Mouse (Mus musculus) liver, embryonic 11.5 days (tissue): ENCODE measurements around the gene Kitl. TPM values are rescaled to one million over a fixed set of nuclear protein-coding genes. Genes with fewer than 3 reads are reported as not detected.

ENCODE experiments used
- ATAC-seq: fragments of 200-750 bp; cut with Nextera tagmentation; replicated peaks from 2 replicates; pipeline ENCODE4 v1.8.0; 2017; ENCODE audit warnings: moderate number of reproducible peaks, mild to moderate bottlenecking, moderate TSS enrichment, moderate library complexity; ENCODE audit not compliant: low FRiP score
- DNase-seq: peaks from one replicate; pipeline ENCODE4 v3.0.0-alpha.2; 2017; ENCODE audit warnings: low spot score
- H3K27ac ChIP-seq: fragments of 300-500 bp; sonication (generic); 2 replicates; pipeline ENCODE4 v1.5.1; 2014; ENCODE audit warnings: mild to moderate bottlenecking, low read depth, low read length, control low read depth
- H3K27me3 ChIP-seq: fragments of 300-500 bp; sonication (generic); replicated peaks from 2 replicates; pipeline ENCODE4 v1.6.1; 2014; ENCODE audit warnings: low read length, mixed read lengths; ENCODE audit not compliant: control insufficient read depth, insufficient read depth
- H3K36me3 ChIP-seq: fragments of 300-500 bp; sonication (generic); 2 replicates; pipeline ENCODE4 v1.6.1; 2014; ENCODE audit warnings: mild to moderate bottlenecking, low read length, moderate library complexity, mixed read lengths; ENCODE audit not compliant: control insufficient read depth, insufficient read depth
- H3K4me1 ChIP-seq: fragments of 300-500 bp; sonication (generic); replicated peaks from 2 replicates; pipeline ENCODE4 v1.6.1; 2014; ENCODE audit warnings: low read length, mixed read lengths; ENCODE audit not compliant: control insufficient read depth, insufficient read depth
- H3K4me2 ChIP-seq: fragments of 300-500 bp; sonication (generic); 2 replicates; pipeline ENCODE4 v1.6.1; 2014; ENCODE audit warnings: mild to moderate bottlenecking, control low read depth, moderate library complexity
- H3K4me3 ChIP-seq: fragments of 300-500 bp; sonication (generic); 2 replicates; pipeline ENCODE4 v1.5.1; 2014; ENCODE audit warnings: low read depth, low read length, control low read depth
- H3K9ac ChIP-seq: fragments of 300-500 bp; sonication (generic); 2 replicates; pipeline ENCODE4 v1.6.1; 2014; ENCODE audit warnings: low read depth, low read length, control low read depth
- H3K9me3 ChIP-seq: fragments of 300-500 bp; sonication (generic); 2 replicates; pipeline ENCODE4 v1.6.1; 2016; ENCODE audit warnings: low read length, inconsistent platforms, mixed read lengths; ENCODE audit not compliant: control insufficient read depth
- WGBS: fragments of 180-500 bp; shearing (Covaris S2); extraction: QIAGEN DNeasy Blood & Tissue Kit; methylation state at CpG from one replicate; pipeline ENCODE4 v1.1.7; 2014; 5-methylcytosine and 5-hydroxymethylcytosine counted together
- polyA plus RNA-seq: library from polyadenylated mRNA; unstranded; fragments of >200 nt; fragmentation: Nextera tagmentation; extraction: Ambion mirVana; gene quantifications from 2 replicates; pipeline ENCODE4 v1.2.1, GENCODE M21; 2014

The Kitl gene
- polyA plus RNA-seq = 24.0 and 30.4 TPM in 2 replicates

- Histone ChIP-seq H3K27me3 (peaks cover 21% of the 10 kb centered on the region), H3K4me3 (peak within 1 kb of the TSS; percentile 65), H3K27ac (peak within 1 kb of the TSS; percentile 36; the same call in 1 of the 2 replicates), H3K9ac (peak within 1 kb of the TSS; percentile 70), H3K9me3 (no peaks in the 10 kb centered on the region), H3K4me1 (peaks cover 3% of the 10 kb centered on the region; the same call in 1 of the 2 replicates), H3K36me3 (no peaks in the 10 kb centered on the region), H3K4me2 (peak within 1 kb of the TSS; percentile 70)
- under 1% methylated on average over 61 of the region's 70 CpGs for WGBS
- peak; percentile 79 for ATAC-seq
- peak; percentile 81 for DNase-seq
Observed at GRCm38 (mm10) chr10:100015370-100016325, at the start of gene Kitl. TSS of gene Kitl (plus strand) at chr10:100015630.

GRCm38 (mm10) chr10:99972866-99973265 lies 42.6 kb upstream of the Kitl start:
- Histone ChIP-seq H3K4me2 (no peak overlapping the region), H3K27ac (no peak overlapping the region), H3K27me3 (no peaks in the 10 kb centered on the region), H3K9me3 (no peaks in the 10 kb centered on the region), H3K36me3 (no peaks in the 10 kb centered on the region), H3K4me3 (no peak overlapping the region), H3K9ac (no peak overlapping the region), H3K4me1 (no peaks in the 10 kb centered on the region)
- ATAC-seq (no peak), DNase-seq (no peak)
- 63% methylated on average over 8 of the region's 8 CpGs for WGBS

DNA sequence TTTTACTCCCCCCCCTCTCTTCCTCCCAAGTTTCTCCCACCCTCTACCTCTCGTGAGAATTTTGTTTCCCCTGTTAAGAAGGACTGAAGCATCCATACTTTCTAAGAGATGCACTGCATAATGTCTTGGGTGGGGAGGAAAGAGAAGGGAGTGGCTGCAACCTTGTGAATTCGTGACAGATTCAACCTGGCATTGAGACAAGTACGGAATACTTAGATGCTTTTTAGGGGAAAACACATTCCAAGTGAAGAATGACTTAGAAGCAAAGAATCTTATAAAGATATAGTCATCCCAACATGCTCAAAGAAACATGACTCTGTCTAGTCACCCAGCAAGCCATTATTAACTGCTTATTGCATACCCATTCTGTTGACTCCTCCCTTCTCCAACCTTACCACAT lies 35.3 kb upstream of the Kitl start:
- no peak overlapping the region for H3K4me3 ChIP-seq
- DNase-seq (no peak), ATAC-seq (no peak)
- H3K27me3 ChIP-seq = no peaks in the 10 kb centered on the region
- H3K36me3 ChIP-seq = no peaks in the 10 kb centered on the region
- 72% methylated on average over 3 of the region's 3 CpGs for WGBS
- no peak overlapping the region for H3K9ac ChIP-seq
- H3K27ac ChIP-seq = no peak overlapping the region
- H3K4me1 ChIP-seq = no peaks in the 10 kb centered on the region
- no peak overlapping the region for H3K4me2 ChIP-seq
- H3K9me3 ChIP-seq = no peaks in the 10 kb centered on the region

DNA sequence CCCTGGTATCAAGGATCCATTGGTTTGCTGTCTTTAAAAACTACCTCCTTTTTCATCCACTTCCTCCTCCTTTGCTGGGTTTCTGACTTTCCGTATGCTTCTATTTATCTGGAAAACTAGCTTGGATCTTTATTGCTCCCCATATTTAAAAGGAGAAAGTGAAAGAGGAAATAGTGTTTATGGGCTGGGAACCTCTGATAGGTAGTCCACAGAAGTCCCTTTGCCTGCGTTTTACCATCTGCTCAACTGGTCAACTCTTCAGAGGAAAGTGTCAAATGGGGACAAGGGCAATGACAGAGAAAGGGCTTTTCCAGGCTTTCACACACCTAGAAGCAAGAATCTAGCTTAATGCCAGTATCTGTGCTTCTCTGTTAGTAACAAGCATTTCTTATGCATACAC lies 34.5 kb upstream of the Kitl start:
- H3K4me1 ChIP-seq = no peaks in the 10 kb centered on the region
- no peak overlapping the region for H3K4me3 ChIP-seq
- H3K27ac ChIP-seq = no peak overlapping the region
- WGBS = 55% methylated on average over 2 of the region's 2 CpGs
- H3K36me3 ChIP-seq = no peaks in the 10 kb centered on the region
- no peak overlapping the region for H3K9ac ChIP-seq
- no peak overlapping the region for H3K4me2 ChIP-seq
- no peaks in the 10 kb centered on the region for H3K27me3 ChIP-seq
- DNase-seq = no peak
- no peak for ATAC-seq
- H3K9me3 ChIP-seq = no peaks in the 10 kb centered on the region

GRCm38 (mm10) chr10:99981887-99982286 lies 33.5 kb upstream of the Kitl start:
- no peak for DNase-seq
- Histone ChIP-seq H3K27me3 (no peaks in the 10 kb centered on the region), H3K27ac (no peak overlapping the region), H3K4me3 (no peak overlapping the region), H3K4me2 (no peak overlapping the region), H3K36me3 (no peaks in the 10 kb centered on the region), H3K9ac (no peak overlapping the region), H3K4me1 (no peaks in the 10 kb centered on the region), H3K9me3 (no peaks in the 10 kb centered on the region)
- no peak for ATAC-seq
- 81% methylated on average over 5 of the region's 5 CpGs for WGBS

DNA sequence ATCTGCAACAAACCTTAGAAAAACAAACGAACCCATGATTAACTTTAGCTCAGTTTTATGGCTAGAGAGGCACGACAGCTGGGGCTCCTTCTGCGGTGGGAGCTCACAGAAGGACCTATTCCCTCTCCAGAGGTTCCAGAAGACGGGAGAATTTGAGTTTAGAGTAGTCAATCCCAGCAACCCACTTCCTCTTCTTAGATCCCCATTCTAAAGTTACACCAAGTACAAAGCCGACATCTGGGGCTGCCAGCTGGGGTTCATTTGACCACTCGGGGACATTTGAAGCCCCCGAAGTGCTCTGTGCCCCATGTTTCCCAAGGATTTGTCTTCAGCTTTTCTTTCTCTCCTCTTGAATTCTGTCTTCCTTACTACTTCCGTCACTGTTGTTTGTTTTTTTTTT lies 28.7 kb upstream of the Kitl start:
- Histone ChIP-seq H3K27me3 (no peaks in the 10 kb centered on the region), H3K9ac (no peak overlapping the region), H3K4me3 (no peak overlapping the region), H3K4me2 (no peak overlapping the region), H3K4me1 (no peaks in the 10 kb centered on the region), H3K36me3 (no peaks in the 10 kb centered on the region), H3K27ac (no peak overlapping the region), H3K9me3 (no peaks in the 10 kb centered on the region)
- 58% methylated on average over 8 of the region's 8 CpGs for WGBS
- DNase-seq (no peak), ATAC-seq (no peak)

DNA sequence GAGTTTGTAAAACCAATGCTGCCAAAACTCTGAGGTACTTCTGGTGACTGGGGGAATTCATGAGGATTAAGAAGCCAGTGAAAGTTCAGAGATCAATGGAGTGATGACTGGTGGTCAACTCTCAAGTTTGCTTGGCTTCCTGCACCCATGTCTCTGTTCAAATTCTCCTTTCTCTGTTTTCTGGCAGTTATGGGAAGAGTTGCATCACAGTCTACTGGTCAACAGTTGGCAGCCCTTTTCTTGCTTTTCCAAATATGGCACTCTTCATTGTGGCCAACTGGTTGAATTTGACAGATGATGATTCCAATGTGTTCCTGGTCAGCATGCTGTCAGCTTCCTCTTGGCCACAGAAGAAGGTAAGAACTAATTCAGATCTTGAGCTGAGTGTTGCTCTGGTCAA lies 25.7 kb upstream of the Kitl start:
- ATAC-seq = no peak
- H3K4me3 ChIP-seq = no peak overlapping the region

DNA sequence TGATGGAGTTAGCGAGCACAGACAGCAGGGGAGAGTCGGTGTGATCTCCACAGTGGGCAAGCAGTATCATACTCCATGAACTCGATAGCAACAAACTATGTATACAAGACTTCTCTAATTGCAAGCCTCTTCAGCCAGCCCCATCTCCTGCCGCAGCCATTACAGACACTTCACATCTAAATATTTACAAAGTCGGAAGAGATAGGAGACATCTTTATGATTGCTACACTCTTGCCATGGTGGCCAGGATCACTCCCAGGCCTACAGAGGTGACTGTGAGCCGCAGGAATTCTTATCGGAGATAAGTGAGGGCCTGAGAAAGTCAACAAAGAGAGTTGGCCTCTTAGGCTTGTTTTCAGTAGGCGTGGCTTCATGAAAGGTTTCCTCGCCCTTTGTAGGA lies 23.3 kb upstream of the Kitl start:
- no peak overlapping the region for H3K4me3 ChIP-seq
- no peak overlapping the region for H3K9ac ChIP-seq
- H3K27me3 ChIP-seq = no peaks in the 10 kb centered on the region
- H3K4me1 ChIP-seq = no peaks in the 10 kb centered on the region
- no peaks in the 10 kb centered on the region for H3K36me3 ChIP-seq
- WGBS = 49% methylated on average over 9 of the region's 9 CpGs
- ATAC-seq (no peak), DNase-seq (no peak)
- H3K4me2 ChIP-seq = no peak overlapping the region
- H3K9me3 ChIP-seq = no peaks in the 10 kb centered on the region
- H3K27ac ChIP-seq = no peak overlapping the region

More for the DNA sequence above, 25.7 kb upstream of the Kitl start:
- Histone ChIP-seq H3K9ac (no peak overlapping the region), H3K36me3 (no peaks in the 10 kb centered on the region), H3K4me1 (no peaks in the 10 kb centered on the region), H3K27ac (no peak overlapping the region), H3K27me3 (no peaks in the 10 kb centered on the region), H3K9me3 (no peaks in the 10 kb centered on the region), H3K4me2 (no peak overlapping the region)
- no peak for DNase-seq

DNA sequence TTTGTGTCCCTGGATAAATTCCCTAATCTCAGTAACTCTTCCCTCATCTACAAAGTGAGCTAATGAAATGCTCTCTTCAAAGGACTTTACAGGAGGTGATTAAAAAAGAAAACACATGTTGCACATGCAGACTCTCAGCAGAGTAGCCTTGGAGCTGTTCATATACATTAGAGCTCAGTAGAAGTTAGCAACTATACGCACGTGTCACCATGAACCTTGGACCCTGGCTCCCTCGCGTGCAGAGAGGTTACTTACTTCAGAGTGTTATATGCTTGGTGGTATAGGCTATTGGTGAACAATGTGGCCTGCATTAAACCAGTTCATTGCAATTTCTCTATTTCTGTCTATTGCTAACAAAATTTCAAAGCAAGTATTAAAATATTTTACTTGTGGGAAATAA lies 14.0 kb upstream of the Kitl start:
- Histone ChIP-seq H3K9ac (no peak overlapping the region), H3K4me1 (no peaks in the 10 kb centered on the region), H3K27ac (no peak overlapping the region), H3K4me3 (no peak overlapping the region), H3K27me3 (no peaks in the 10 kb centered on the region), H3K9me3 (no peaks in the 10 kb centered on the region), H3K36me3 (no peaks in the 10 kb centered on the region), H3K4me2 (no peak overlapping the region)
- ATAC-seq = no peak
- WGBS = 70% methylated on average over 4 of the region's 4 CpGs
- DNase-seq = no peak
